Mouse (Mus musculus) embryonic facial prominence, embryonic 14.5 days (tissue): Measurements from ENCODE around the gene Adgrg5. TPM values are rescaled to one million over a fixed set of nuclear protein-coding genes. Genes with fewer than 3 reads are reported as not detected.
A peak's percentile ranks its signal among the peaks of the same experiment; 100 is the strongest.

Experiments used
- ATAC-seq: fragments of 200-750 bp; cut with Nextera tagmentation; 2 replicates; pipeline ENCODE4 v1.8.0; 2017; ENCODE audit warnings: low read depth, moderate number of reproducible peaks, moderate TSS enrichment
- DNase-seq: peaks from one replicate; pipeline ENCODE4 v3.0.0-alpha.2; 2015; ENCODE audit warnings: low spot score
- H3K27ac ChIP-seq: fragments of 300-500 bp; sonication (generic); replicated peaks from 2 replicates; pipeline ENCODE4 v1.5.1; 2014; ENCODE audit warnings: low read depth, mild to moderate bottlenecking, low read length, moderate library complexity
- H3K27me3 ChIP-seq: fragments of 300-500 bp; sonication (generic); replicated peaks from 2 replicates; pipeline ENCODE4 v1.6.1; 2014; ENCODE audit warnings: low read length; ENCODE audit not compliant: control insufficient read depth, insufficient read depth
- H3K36me3 ChIP-seq: fragments of 300-500 bp; sonication (generic); 2 replicates; pipeline ENCODE4 v1.6.1; 2014; ENCODE audit warnings: low read length, mixed read lengths; ENCODE audit not compliant: control insufficient read depth, insufficient read depth
- H3K4me1 ChIP-seq: fragments of 300-500 bp; sonication (generic); 2 replicates; pipeline ENCODE4 v1.6.1; 2014; ENCODE audit warnings: antibody characterized with exemption, low read length; ENCODE audit not compliant: control insufficient read depth, insufficient read depth
- H3K4me2 ChIP-seq: fragments of 300-500 bp; sonication (generic); 2 replicates; pipeline ENCODE4 v1.6.1; 2014; ENCODE audit warnings: low read depth, mild to moderate bottlenecking, low read length, moderate library complexity, mixed read lengths
- H3K4me3 ChIP-seq: fragments of 300-500 bp; sonication (generic); 2 replicates; pipeline ENCODE4 v1.5.1; 2014; ENCODE audit warnings: low read depth, mild to moderate bottlenecking, low read length
- H3K9ac ChIP-seq: fragments of 300-500 bp; sonication (generic); 2 replicates; pipeline ENCODE4 v1.6.1; 2014; ENCODE audit warnings: low read depth, mild to moderate bottlenecking, low read length, moderate library complexity, mixed read lengths
- H3K9me3 ChIP-seq: fragments of 300-500 bp; sonication (generic); 2 replicates; pipeline ENCODE4 v1.6.1; 2016; ENCODE audit warnings: low read length; ENCODE audit not compliant: control insufficient read depth
- WGBS: fragments of 180-500 bp; shearing (Covaris S2); extraction: QIAGEN DNeasy Blood & Tissue Kit; methylation state at CpG from one replicate; pipeline ENCODE4 v1.1.7; 2014; 5-methylcytosine and 5-hydroxymethylcytosine counted together
- polyA plus RNA-seq: library from polyadenylated mRNA; unstranded; fragments of >200 nt; fragmentation: Nextera tagmentation; extraction: Ambion mirVana; gene quantifications from 2 replicates; pipeline ENCODE4 v1.2.1, GENCODE M21; 2014

The Adgrg5 gene
- 0.21 TPM in 2 replicates for polyA plus RNA-seq

GRCm38 (mm10) chr8:94923405-94923804 lies at the start of gene Adgrg5:
Gene Adgrg5 (plus strand): TSS chr8:94923694.
- Histone ChIP-seq H3K9me3 (no peaks in the 10 kb centered on the region), H3K9ac (no peak within 1 kb of the TSS), H3K36me3 (no peaks in the 10 kb centered on the region), H3K27me3 (no peaks in the 10 kb centered on the region), H3K4me2 (no peak within 1 kb of the TSS), H3K4me3 (no peak within 1 kb of the TSS), H3K4me1 (0 out of 2 replicates have a peak, but pooled peaks cover under 1% of the 10 kb centered on the region), H3K27ac (no peak within 1 kb of the TSS)
- ATAC-seq (no peak), DNase-seq (no peak)
- 58% methylated on average over 6 of the region's 8 CpGs for WGBS

DNA sequence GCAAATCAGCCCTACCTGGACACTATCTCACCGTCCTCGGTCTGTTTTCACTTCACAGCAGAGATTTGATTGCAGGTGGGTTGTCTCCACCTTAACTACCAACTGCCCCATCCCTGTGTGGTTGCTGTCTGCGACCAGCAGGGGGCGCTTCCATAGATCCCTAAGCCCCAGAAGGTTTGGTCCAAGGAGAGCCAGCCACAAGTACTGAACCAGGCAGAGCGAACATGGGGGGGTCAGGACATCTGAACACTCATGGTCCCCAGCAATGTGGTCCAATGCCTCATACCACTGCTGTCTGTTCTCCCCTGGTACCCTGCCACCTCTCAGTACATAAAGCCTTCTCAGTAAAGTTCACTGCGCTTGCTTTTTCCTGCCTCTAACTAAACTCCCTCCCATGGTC lies 49.1 kb upstream of the Adgrg5 start:
- H3K4me2 ChIP-seq: 0 out of 2 replicates have a peak overlapping the region, but pooled peaks have one; percentile 96
- peaks cover 7% of the 10 kb centered on the region; the same call in 1 of the 2 replicates for H3K27me3 ChIP-seq
- ATAC-seq (no peak), DNase-seq (peak; percentile 64)
- H3K9ac ChIP-seq: peak overlapping the region; percentile 40; the same call in 1 of the 2 replicates
- whole genome bisulfite sequencing: 9% methylated on average over 6 of the region's 6 CpGs
- H3K36me3 ChIP-seq: no peaks in the 10 kb centered on the region
- H3K9me3 ChIP-seq: no peaks in the 10 kb centered on the region
- H3K4me1 ChIP-seq: peaks cover 30% of the 10 kb centered on the region
- H3K27ac ChIP-seq: no peak overlapping the region
- H3K4me3 ChIP-seq: peak overlapping the region; percentile 66

DNA sequence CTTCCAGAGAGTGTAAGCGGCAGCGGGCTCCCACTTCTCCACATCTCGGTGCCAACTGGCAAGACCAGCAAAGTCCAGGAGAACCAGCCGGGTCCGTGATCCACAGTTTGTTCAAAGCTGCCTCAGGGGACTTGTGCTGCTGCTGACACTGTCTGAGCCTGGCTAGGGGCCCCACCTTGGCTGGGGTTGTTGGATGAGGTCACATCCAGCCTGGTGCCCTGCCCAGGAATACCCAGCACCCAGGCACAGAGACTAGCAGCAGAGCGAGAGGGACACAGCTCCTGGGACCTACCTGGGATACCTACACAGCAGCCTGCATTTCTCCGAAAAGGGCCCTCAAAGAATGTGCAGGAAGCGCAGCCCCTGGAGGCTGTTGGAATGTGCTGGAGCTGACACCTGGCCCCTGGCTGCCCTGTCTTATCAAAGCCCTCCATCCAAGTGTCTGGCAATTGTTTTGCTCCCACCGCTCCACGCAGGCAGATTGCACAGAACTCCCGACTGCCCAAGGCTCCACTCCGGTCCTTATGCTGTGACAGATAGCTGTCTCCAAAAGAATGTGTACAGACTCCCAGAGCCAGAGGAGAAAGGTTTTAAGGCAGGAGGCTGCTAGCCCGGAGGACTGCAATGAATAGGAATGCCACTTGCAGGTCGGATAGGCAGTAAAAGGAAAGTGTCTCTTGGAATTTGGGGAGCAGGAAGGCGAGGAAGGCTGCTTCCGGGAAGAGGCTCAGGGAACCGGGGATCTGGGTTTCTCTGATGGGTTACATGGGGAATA lies 48.2 kb upstream of the Adgrg5 start:
- Histone ChIP-seq H3K27ac (peak overlapping the region; percentile 71; the same call in 1 of the 2 replicates), H3K27me3 (peaks cover 7% of the 10 kb centered on the region; the same call in 1 of the 2 replicates), H3K9me3 (no peaks in the 10 kb centered on the region), H3K4me2 (peak overlapping the region; percentile 96), H3K9ac (peak overlapping the region; percentile 76), H3K4me1 (peaks cover 27% of the 10 kb centered on the region), H3K36me3 (no peaks in the 10 kb centered on the region), H3K4me3 (peak overlapping the region; percentile 66)
- DNase-seq: no peak
- no peak for ATAC-seq
- 18% methylated on average over 17 of the region's 17 CpGs for WGBS

GRCm38 (mm10) chr8:94875871-94876150 lies 47.7 kb upstream of the Adgrg5 start:
- no peak; the same call in 1 of the 2 replicates for ATAC-seq
- Histone ChIP-seq H3K4me1 (peaks cover 25% of the 10 kb centered on the region), H3K27ac (peak overlapping the region; percentile 71), H3K4me3 (peak overlapping the region; percentile 66), H3K27me3 (peaks cover 7% of the 10 kb centered on the region; the same call in 1 of the 2 replicates), H3K4me2 (peak overlapping the region; percentile 96), H3K9me3 (no peaks in the 10 kb centered on the region), H3K9ac (peak overlapping the region; percentile 76), H3K36me3 (no peaks in the 10 kb centered on the region)
- no peak for DNase-seq
- WGBS: 0% methylated on average over 3 of the region's 20 CpGs

DNA sequence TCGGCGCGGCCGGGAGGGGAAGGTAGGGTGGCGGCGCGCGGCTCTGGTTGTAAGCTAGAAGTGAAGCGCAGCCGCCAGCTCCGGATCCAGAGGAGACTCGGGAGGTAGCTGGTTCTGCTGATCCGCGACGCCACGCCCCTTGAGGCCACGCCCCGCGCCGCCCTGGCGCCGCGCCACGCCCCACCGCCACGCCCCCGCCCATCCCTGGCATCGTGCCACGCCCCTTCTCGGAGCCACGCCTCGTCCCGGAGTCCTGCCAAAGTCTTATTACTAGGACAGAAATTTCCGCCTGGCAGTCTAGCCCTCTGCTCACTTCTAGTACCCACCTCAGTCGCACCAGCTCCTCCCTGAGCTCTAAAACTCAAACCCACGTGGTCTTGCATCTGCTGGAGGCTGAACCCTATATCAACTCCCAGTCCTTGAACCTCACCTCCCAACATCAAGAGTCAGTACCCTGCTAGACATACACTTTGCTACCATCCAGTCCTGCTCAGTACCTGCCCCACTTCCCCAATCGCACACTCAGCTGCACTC lies 47.2 kb upstream of the Adgrg5 start, which contains the start of gene Dok4:
Gene Dok4, minus strand, starts transcription at position 134 of the 534 bp plus-strand sequence.
- peaks cover 25% of the 10 kb centered on the region for H3K4me1 ChIP-seq
- H3K9ac ChIP-seq: peak within 1 kb of the TSS; percentile 76
- H3K36me3 ChIP-seq: no peaks in the 10 kb centered on the region
- peak within 1 kb of the TSS; percentile 66 for H3K4me3 ChIP-seq
- H3K27me3 ChIP-seq: peaks cover 7% of the 10 kb centered on the region; the same call in 1 of the 2 replicates
- DNase-seq (peak; percentile 89), ATAC-seq (peak; percentile 77)
- H3K27ac ChIP-seq: peak within 1 kb of the TSS; percentile 71
- WGBS: 4% methylated on average over 17 of the region's 37 CpGs
- H3K9me3 ChIP-seq: no peaks in the 10 kb centered on the region
- H3K4me2 ChIP-seq: peak within 1 kb of the TSS; percentile 96

DNA sequence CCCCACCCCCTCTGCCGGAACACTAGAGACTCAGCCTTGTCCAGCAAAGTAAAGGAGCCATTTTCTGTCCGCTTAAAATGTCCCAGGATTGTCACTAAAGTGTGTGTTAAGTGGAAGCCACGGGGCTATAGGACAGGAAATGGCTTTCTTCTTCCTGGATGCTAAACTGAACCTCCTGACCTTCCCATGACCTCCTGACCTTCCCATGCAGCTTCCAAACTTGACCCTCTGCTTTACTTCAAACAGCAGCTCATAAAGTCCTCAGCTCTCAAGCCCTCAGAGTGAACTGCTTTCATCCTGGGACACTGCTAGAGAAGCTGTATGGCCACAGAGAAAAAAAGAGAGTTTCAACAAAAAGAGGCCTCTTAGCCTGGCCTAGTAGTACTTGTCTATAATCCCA lies 46.7 kb upstream of the Adgrg5 start:
- no peak overlapping the region for H3K4me2 ChIP-seq
- H3K27ac ChIP-seq: no peak overlapping the region
- H3K9ac ChIP-seq: no peak overlapping the region
- DNase-seq (no peak), ATAC-seq (no peak)
- peaks cover 7% of the 10 kb centered on the region; the same call in 1 of the 2 replicates for H3K27me3 ChIP-seq
- H3K4me3 ChIP-seq: no peak overlapping the region
- 42% methylated on average over 3 of the region's 3 CpGs for WGBS
- no peaks in the 10 kb centered on the region for H3K36me3 ChIP-seq
- no peaks in the 10 kb centered on the region for H3K9me3 ChIP-seq
- peaks cover 19% of the 10 kb centered on the region for H3K4me1 ChIP-seq

DNA sequence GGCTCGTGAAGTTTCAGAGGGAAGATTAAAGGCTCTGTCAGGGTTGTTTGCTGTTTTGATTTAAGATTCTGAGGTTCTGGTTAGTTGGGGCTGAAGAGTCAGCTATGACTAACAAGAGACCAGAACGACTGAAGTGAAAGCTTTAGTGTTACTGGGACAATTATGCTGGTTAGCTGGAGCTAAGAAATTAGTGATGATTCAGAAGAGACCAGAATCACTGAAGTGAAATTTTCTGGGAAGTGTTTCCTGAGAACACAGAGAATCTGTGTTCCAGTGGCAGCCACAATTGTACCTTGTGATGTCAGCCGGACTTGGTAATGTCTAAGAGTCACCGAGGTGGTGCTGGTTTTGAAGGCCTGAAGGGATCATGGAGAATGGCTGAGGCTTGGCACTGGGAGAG lies 42.8 kb upstream of the Adgrg5 start:
- no peak overlapping the region for H3K4me3 ChIP-seq
- no peak overlapping the region for H3K9ac ChIP-seq
- no peaks in the 10 kb centered on the region for H3K4me1 ChIP-seq
- ATAC-seq (no peak), DNase-seq (no peak)
- no peaks in the 10 kb centered on the region for H3K27me3 ChIP-seq
- no peak overlapping the region for H3K4me2 ChIP-seq
- no peaks in the 10 kb centered on the region for H3K36me3 ChIP-seq
- WGBS: 65% methylated on average over 4 of the region's 4 CpGs
- H3K9me3 ChIP-seq: no peaks in the 10 kb centered on the region
- no peak overlapping the region for H3K27ac ChIP-seq

- no peak for DNase-seq
- Histone ChIP-seq H3K9me3 (no peaks in the 10 kb centered on the region), H3K27me3 (no peaks in the 10 kb centered on the region), H3K27ac (no peak overlapping the region), H3K36me3 (no peaks in the 10 kb centered on the region), H3K4me2 (no peak overlapping the region), H3K4me1 (no peaks in the 10 kb centered on the region), H3K4me3 (no peak overlapping the region), H3K9ac (no peak overlapping the region)
- WGBS: 28% methylated on average over 14 of the region's 14 CpGs
- ATAC-seq: peak; percentile 41; the same call in 1 of the 2 replicates
These were observed 35.0 kb upstream of the Adgrg5 start for GRCm38 (mm10) chr8:94888383-94889036.
